Mouse (Mus musculus) common myeloid progenitor, adult 5-6 weeks (primary cell): ENCODE results near the gene Khdc1c. TPM values are rescaled to one million over a fixed set of nuclear protein-coding genes. Genes with fewer than 3 reads are reported as not detected.
A peak's percentile ranks its signal among the peaks of the same experiment; 100 is the strongest.
"Not testable (repeated sequence)": the region's sequence is repeated elsewhere in the genome, so short reads cannot be mapped to it uniquely, and the experiment has no call there.

ENCODE experiments used
- ATAC-seq: replicated peaks from 2 replicates; pipeline ENCODE4 v1.8.0; 2016; ENCODE audit warnings: low read depth, mild to moderate bottlenecking, moderate TSS enrichment, inconsistent platforms; ENCODE audit not compliant: poor library complexity, severe bottlenecking
- total RNA-seq: library from RNA; stranded (forward); fragments of 200-1000, 187-1606 nt; gene quantifications from 2 replicates; pipeline ENCODE4 v1.2.3, GENCODE M21; 2017

Khdc1c gene
- total RNA-seq, result not detected in 2 replicates

- ATAC-seq, result not testable (repeated sequence)
Observed at GRCm38 (mm10) chr1:21368031-21368430, at the start of gene Khdc1c. Gene Khdc1c, plus strand, starts transcription at chr1:21368331.

DNA sequence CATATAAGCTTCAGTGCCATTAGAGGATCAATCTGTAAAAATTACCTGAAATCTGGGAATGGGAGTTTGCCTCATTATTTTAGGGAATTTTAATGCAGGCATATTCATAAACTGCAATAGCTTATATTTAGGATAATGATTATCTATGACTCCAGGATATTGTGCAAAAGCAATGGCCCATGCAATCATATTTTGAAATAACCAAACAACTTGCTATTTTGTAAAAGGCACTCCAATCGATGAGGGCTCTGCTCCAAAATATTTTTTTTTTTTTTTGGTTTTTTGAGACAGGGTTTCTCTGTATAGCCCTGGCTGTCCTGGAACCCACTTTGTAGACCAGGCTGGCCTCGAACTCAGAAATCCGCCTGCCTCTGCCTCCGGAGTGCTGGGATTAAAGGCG is 47.9 kb upstream of the Khdc1c start:
- not testable (repeated sequence) for ATAC-seq

- no peak for ATAC-seq
Observed at GRCm38 (mm10) chr1:21321656-21322055, 46.5 kb upstream of the Khdc1c start.

DNA sequence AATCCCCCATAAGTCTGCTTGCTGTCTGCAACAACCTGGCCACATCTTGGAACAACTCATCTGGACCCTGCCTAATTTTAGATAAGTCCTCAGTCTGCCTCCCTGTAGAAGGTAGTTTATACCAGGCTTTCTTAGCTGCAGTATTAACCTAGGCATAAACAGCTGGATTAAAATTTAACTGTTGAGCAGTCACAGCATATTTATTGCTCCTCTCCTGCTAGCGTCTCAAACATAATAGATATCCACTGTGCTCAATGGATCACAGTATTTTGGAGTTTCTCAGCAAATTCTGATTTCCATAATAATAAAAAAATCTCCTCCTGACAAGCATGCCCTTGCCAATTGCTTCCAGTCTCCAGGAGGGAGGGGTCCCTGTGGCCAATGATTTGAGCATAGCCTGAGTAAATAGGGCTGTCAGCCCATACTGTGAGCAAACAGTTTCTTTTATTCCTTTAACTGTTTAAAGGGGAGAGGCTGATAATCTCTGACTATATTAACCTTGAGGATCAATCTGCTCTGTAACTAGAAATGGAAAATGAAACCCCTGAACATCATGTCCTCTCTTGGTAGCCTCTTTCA is 44.0 kb upstream of the Khdc1c start:
- ATAC-seq, result no peak

DNA sequence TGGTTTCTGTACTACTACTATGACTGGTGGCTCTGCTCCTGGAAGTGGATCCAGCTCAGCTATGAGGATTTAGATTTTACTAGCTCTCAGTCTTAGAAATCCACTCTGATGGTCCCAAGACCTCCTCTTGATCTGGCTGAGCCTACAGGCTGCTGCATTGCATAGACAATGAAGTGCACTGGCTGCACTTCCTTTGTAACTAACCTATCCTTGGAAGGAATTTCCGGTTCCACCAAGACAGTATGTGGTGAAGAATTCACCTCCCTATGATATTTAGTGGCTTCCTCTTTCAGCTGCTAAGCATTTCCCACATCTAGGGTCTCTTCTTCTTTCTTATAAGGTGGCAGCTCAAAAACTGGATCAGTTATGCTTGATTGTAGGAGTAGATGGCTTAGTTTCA is 43.5 kb upstream of the Khdc1c start:
- peak; percentile 11; the same call in 1 of the 2 replicates for ATAC-seq

- no peak for ATAC-seq
Observed at GRCm38 (mm10) chr1:21326733-21327132, 41.4 kb upstream of the Khdc1c start.

- not testable (repeated sequence) for ATAC-seq
Observed at GRCm38 (mm10) chr1:21331161-21331560, 37.0 kb upstream of the Khdc1c start.

- ATAC-seq, result peak; percentile 61
Observed at GRCm38 (mm10) chr1:21333222-21333973, 34.7 kb upstream of the Khdc1c start.

GRCm38 (mm10) chr1:21335836-21336235 is 32.3 kb upstream of the Khdc1c start:
- peak; percentile 85 for ATAC-seq

- no peak for ATAC-seq
Observed at GRCm38 (mm10) chr1:21340745-21341144, 27.4 kb upstream of the Khdc1c start.

- peak; percentile 92 for ATAC-seq
Observed at GRCm38 (mm10) chr1:21344253-21344652, 23.9 kb upstream of the Khdc1c start.

DNA sequence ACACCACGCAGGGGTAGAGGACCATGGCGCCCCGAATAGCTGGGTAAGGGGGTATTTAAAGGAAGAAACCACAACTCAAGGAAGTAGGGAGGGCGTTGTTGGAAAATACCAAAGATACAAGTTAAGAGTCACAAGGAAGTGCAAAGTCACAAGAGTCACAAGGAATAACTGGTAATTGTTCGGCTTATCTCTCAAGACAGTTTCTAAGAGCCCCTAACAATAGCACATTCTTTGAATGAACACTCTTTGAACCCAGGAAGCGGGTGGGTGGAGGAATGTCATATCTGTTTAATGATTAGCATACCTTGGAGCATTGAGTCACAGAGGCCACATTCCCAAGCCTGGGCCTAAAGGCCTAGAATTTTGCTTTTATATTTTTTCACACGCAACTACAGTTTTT is 23.4 kb upstream of the Khdc1c start:
- ATAC-seq, result not testable (repeated sequence)

GRCm38 (mm10) chr1:21349341-21349740 is 18.8 kb upstream of the Khdc1c start, which contains the start of gene Khdc1a:
Gene Khdc1a, plus strand, starts transcription at chr1:21349641.
- no peak for ATAC-seq

DNA sequence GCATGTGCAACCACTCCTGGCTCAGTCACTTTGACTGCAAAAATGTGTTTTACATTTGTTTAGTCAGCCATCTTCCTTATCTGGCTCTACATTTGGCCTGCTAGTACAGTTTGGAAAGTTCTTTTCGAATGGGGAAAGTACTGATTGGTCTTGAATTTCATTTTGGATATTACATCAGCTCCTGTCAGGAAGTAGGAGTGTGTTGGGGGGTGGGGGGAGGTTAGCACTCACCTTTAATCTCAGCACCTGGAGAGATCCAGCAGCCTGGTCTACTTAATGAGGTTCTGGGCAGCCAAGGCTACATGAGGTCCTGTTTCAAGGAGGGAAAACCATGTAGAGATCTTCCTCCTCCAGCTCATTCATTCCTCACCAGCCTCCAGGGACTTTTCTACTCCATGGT is 15.1 kb downstream of the Khdc1c start, which contains the start of gene Khdc1b:
TSS of gene Khdc1b (plus strand) at position 301 of the 400 bp plus-strand sequence.
- no peak for ATAC-seq

- ATAC-seq, result no peak
Observed at GRCm38 (mm10) chr1:21391138-21391671, 23.1 kb downstream of the Khdc1c start.

GRCm38 (mm10) chr1:21402804-21403203 is 34.7 kb downstream of the Khdc1c start:
- ATAC-seq, result no peak

GRCm38 (mm10) chr1:21407266-21407665 is 39.1 kb downstream of the Khdc1c start:
- ATAC-seq, result no peak

- ATAC-seq, result peak; percentile 87
Observed at GRCm38 (mm10) chr1:21411331-21412196, 43.4 kb downstream of the Khdc1c start.

DNA sequence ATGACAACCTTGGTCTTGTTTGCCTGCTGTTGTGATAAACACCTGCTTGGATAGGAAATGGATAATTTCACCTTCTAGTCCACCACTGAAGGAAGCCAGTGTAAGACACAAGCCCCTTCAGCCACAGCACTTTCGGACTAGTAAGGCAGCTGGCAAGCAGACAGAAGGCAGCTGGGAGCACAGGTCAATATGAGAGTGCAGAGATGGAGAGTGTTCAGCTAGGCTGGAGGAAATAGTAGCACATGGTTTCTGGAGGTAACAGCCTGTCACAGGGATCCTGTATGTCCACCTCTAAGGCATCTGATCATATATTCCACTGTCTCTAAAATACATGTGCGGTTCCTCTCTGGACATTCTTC is 44.0 kb downstream of the Khdc1c start:
- no peak for ATAC-seq

DNA sequence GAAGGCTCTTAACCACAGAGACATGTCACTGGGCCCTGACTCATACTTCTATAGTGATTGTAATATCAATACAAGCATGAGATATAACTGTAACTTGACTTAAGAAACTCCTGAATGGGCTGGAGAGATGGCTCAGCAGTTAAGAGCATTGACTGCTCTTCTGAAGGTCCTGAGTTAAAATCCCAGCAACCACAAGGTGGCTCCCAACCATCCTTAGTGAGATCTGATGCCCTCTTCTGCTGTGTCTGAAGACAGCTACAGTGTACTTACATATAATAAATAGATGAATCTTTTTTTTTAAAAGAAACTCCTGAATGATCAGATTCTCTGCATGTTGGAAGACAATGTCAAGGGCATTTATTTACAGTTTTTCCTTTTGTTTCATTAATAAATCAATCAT is 51.2 kb downstream of the Khdc1c start:
- ATAC-seq, result no peak
